Mouse (Mus musculus): ENCODE data around the gene Gstm4. TPM values are rescaled to one million over a fixed set of nuclear protein-coding genes. Genes with fewer than 3 reads are reported as not detected.
"Not testable (repeated sequence)": the region's sequence is repeated elsewhere in the genome, so short reads cannot be mapped to it uniquely, and the experiment has no call there.

Gene Gstm4
- polyA plus RNA-seq, 1 experiment, result 0.39 TPM

DNA sequence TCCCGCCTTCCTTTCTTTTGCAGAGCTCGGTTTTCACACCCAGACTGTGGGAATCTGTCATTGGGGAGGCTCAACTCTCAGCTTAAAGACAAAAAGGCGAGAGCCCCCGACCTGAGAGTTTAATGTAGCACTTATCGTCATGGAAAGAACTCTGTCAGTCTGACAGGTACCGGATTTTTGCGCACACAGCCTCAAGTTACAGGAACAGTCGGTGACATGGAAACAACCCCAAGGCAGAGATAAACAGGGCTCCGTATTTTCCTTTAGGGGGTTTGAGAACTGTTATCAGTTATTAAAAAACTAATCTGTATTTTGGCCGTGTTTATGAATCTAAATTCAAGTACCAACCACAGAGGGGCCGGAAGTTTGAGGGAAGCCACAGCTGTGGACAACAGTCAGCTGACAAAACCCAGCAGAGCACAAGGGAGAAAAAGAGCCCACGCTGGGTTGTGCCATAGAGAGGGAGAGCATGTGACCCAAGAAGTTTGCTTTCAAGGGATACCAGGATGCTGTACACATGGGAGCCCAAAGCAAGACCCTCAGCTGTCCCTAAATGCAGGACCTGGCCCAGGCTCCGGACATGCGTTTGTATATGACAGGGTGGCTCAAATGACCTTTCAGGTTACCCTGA, 26.4 kb downstream of the Gstm4 start:
- peaks cover 6% of the 10 kb centered on the region for H3K36me3 ChIP-seq (ENCODE audit: control insufficient read depth, insufficient read depth)
- H3K79me3 ChIP-seq (ENCODE audit: low read depth), result peaks cover 6% of the 10 kb centered on the region
- peak overlapping the region; percentile 13 for H3ac ChIP-seq (ENCODE audit: control insufficient read depth, insufficient read length, low read depth)
- TF ChIP-seq MYOG (IDR thresholded peaks at IDR 0.05; ENCODE audit: control insufficient read depth, extremely low read depth, insufficient read length) (no peak), USF1 (IDR thresholded peaks at IDR 0.05; ENCODE audit: low read depth) (peak; percentile 63), CEBPB (IDR thresholded peaks at IDR 0.05; ENCODE audit: low read depth) (no peak), FOSL1 (IDR thresholded peaks at IDR 0.05; ENCODE audit: insufficient read depth, low read length, poor library complexity, severe bottlenecking) (no peak)
- H3K27me3 ChIP-seq (ENCODE audit: control insufficient read depth, insufficient read depth, insufficient read length), result peaks cover 15% of the 10 kb centered on the region
- no peak overlapping the region for H3K4me3 ChIP-seq (ENCODE audit: insufficient read depth, poor library complexity, severe bottlenecking)
- no peaks in the 10 kb centered on the region for H3K79me2 ChIP-seq (ENCODE audit: control insufficient read depth, insufficient read depth)

DNA sequence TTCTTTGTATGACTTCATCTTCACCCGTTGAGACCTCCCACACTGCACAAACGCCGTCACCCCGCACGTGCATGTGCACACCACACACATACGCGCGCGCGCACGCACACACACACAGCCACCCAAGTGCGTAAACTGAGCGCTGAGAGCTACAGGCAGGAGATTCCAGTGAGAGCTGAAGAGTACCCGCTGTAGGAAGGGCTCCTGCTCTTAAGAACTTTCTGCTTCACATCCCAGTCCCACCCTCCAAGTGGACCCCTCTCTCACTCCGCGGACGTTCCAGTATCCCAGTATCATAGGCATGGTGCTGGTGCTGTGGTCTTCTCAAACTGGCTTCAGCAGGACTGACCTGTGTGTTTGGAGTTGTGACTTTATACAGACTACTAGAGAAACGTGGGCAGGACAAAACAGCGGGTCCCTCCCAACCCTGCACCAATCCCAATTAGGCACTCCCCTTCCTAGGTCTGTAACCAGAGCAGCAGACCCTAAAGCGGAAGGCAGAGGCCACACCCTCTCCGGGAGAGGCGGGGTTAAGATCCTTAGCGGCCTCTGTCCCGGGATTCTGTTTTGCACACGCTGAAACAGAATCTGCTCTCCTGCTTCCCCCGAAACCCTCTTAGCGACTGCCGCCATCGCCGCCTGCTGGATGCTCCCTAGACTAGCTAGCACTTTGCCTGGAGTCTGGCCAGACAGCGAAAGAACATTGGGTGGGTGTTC, 27.1 kb downstream of the Gstm4 start, which contains the start of gene Gstm1:
TSS of gene Gstm1 (minus strand) at position 501 of the 717 bp plus-strand sequence.
- peaks cover 10% of the 10 kb centered on the region for H3K27me3 ChIP-seq (ENCODE audit: control insufficient read depth, insufficient read depth, insufficient read length)
- H3K4me3 ChIP-seq (ENCODE audit: insufficient read depth, poor library complexity, severe bottlenecking), result peak within 1 kb of the TSS; percentile 24
- peak within 1 kb of the TSS; percentile 13 for H3ac ChIP-seq (ENCODE audit: control insufficient read depth, insufficient read length, low read depth)
- peaks cover 6% of the 10 kb centered on the region for H3K36me3 ChIP-seq (ENCODE audit: control insufficient read depth, insufficient read depth)
- H3K79me2 ChIP-seq (ENCODE audit: control insufficient read depth, insufficient read depth), result no peaks in the 10 kb centered on the region
- TF ChIP-seq MAX (IDR thresholded peaks at IDR 0.05), result peak; percentile 88
- no peak for TF ChIP-seq MYOD1 (IDR thresholded peaks at IDR 0.05; ENCODE audit: control insufficient read depth, insufficient read length, low read depth)
- TF ChIP-seq CTCF (IDR thresholded peaks at IDR 0.05; ENCODE audit: control insufficient read depth, insufficient read depth, insufficient read length), result peak; percentile 73
- H3K79me3 ChIP-seq (ENCODE audit: low read depth), result peaks cover 6% of the 10 kb centered on the region

DNA sequence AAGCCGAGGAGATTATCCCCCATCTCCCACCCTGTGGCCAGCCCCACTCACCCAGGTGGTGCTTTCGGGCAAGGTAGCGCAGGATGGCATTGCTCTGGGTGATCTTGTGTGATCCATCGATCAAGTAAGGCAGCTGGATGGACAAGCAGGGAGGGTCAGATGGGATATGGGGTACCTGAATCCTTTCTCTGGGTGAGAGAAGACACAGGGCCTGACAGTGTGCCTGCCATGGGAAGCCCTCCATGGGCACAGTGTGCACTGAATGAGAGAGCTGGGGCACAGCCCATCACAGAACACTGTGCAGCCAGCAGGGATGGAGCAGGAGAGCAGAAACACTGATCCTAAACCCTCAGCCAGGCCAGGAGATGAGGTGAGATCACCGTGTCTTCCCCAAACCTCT, 28.2 kb downstream of the Gstm4 start:
- not testable (repeated sequence) for H3K79me3 ChIP-seq (ENCODE audit: low read depth); H3K79me2 ChIP-seq (ENCODE audit: control insufficient read depth, insufficient read depth); H3K27me3 ChIP-seq (ENCODE audit: control insufficient read depth, insufficient read depth, insufficient read length); H3K4me3 ChIP-seq (ENCODE audit: insufficient read depth, poor library complexity, severe bottlenecking); H3ac ChIP-seq (ENCODE audit: control insufficient read depth, insufficient read length, low read depth); H3K36me3 ChIP-seq (ENCODE audit: control insufficient read depth, insufficient read depth)

DNA sequence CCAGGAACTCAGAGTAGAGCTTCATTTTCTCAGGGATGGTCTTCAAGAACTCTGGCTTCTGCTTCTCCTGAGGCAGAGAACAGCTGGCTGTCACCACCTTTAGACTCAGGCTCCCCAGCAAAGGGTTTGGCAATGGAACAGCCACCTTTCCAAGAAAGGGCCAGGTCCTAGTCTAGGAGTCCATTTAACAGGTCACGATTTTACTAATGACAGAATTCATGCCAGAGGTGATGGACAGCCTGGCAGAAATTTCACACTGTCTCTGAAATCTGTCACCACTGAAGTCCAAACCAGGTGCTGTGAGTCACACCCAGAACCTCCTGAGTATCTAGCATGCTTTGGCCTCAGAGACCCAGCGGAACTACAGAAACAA, 29.7 kb downstream of the Gstm4 start:
- no peaks in the 10 kb centered on the region for H3K79me2 ChIP-seq (ENCODE audit: control insufficient read depth, insufficient read depth)
- H3K36me3 ChIP-seq (ENCODE audit: control insufficient read depth, insufficient read depth), result peaks cover 6% of the 10 kb centered on the region
- H3K79me3 ChIP-seq (ENCODE audit: low read depth), result peaks cover 6% of the 10 kb centered on the region
- TF ChIP-seq MYOG (IDR thresholded peaks at IDR 0.05; ENCODE audit: control insufficient read depth, extremely low read depth, insufficient read length) (no peak), CEBPB (IDR thresholded peaks at IDR 0.05; ENCODE audit: low read depth) (no peak), USF1 (IDR thresholded peaks at IDR 0.05; ENCODE audit: low read depth) (no peak), CTCF (IDR thresholded peaks at IDR 0.05; ENCODE audit: control insufficient read depth, insufficient read depth, insufficient read length) (no peak), FOSL1 (IDR thresholded peaks at IDR 0.05; ENCODE audit: insufficient read depth, low read length, poor library complexity, severe bottlenecking) (no peak), MYOD1 (IDR thresholded peaks at IDR 0.05; ENCODE audit: control insufficient read depth, insufficient read length, low read depth) (no peak), MAX (IDR thresholded peaks at IDR 0.05) (no peak)
- no peak overlapping the region for H3K4me3 ChIP-seq (ENCODE audit: insufficient read depth, poor library complexity, severe bottlenecking)
- no peak overlapping the region for H3ac ChIP-seq (ENCODE audit: control insufficient read depth, insufficient read length, low read depth)
- no peaks in the 10 kb centered on the region for H3K27me3 ChIP-seq (ENCODE audit: control insufficient read depth, insufficient read depth, insufficient read length)

DNA sequence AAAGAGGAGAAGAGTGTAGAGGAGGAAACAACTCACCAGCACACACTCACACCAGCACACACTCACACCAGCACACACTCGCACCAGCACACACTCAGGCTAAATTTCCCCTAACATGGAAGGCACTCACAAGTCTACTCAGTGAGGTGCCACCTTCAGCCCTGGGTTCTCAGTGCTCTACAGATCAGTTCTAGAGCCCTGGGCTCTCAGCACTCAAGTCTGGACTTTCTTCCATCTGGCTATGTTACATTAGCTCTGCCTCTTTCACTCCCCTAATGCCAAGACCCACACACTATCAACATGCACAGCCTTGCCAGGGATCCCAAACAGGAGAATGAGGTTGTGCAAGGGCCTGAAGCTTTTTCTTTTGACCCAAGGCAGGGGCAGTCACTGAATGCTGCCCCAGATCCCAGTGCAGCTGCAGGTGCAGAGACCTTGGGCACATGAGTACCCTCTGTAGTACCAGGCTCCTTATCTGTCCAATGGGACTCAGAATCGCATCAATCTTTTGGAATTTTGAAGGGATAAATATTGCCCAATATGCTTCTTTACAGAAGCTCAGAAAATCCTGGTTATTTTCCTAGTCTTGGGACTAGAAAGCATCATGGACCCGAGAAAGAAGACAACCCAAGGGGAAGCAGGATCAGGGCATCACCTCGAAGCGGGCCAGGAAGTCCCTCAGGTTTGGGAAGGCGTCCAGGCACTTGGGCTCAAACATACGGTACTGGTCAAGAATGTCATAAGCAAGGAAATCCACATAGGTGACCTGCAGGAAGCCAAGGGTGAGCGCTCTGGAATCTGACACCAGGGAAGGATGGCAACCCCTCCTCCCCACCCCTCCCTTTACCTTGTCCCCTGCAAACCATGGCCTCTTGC, 30.4 kb downstream of the Gstm4 start:
- H3K4me3 ChIP-seq (ENCODE audit: insufficient read depth, poor library complexity, severe bottlenecking), result no peak overlapping the region
- H3K36me3 ChIP-seq (ENCODE audit: control insufficient read depth, insufficient read depth), result peaks cover 6% of the 10 kb centered on the region
- TF ChIP-seq USF1 (IDR thresholded peaks at IDR 0.05; ENCODE audit: low read depth) (no peak), CTCF (IDR thresholded peaks at IDR 0.05; ENCODE audit: control insufficient read depth, insufficient read depth, insufficient read length) (no peak), CEBPB (IDR thresholded peaks at IDR 0.05; ENCODE audit: low read depth) (no peak), MAX (IDR thresholded peaks at IDR 0.05) (no peak), MYOD1 (IDR thresholded peaks at IDR 0.05; ENCODE audit: control insufficient read depth, insufficient read length, low read depth) (no peak), MYOG (IDR thresholded peaks at IDR 0.05; ENCODE audit: control insufficient read depth, extremely low read depth, insufficient read length) (no peak), FOSL1 (IDR thresholded peaks at IDR 0.05; ENCODE audit: insufficient read depth, low read length, poor library complexity, severe bottlenecking) (no peak)
- H3K27me3 ChIP-seq (ENCODE audit: control insufficient read depth, insufficient read depth, insufficient read length), result no peaks in the 10 kb centered on the region
- H3ac ChIP-seq (ENCODE audit: control insufficient read depth, insufficient read length, low read depth), result no peak overlapping the region
- H3K79me2 ChIP-seq (ENCODE audit: control insufficient read depth, insufficient read depth), result no peaks in the 10 kb centered on the region
- H3K79me3 ChIP-seq (ENCODE audit: low read depth), result peaks cover 6% of the 10 kb centered on the region

All from C2C12 (cell line).